Mouse (Mus musculus) embryonic fibroblast, embryonic 13.5 days (primary cell): Measurements from ENCODE around the gene Retsat.

Experiments
- CTCF ChIP-seq: IDR thresholded peaks from 2 replicates; pipeline ENCODE4 v1.5.1; 2011; ENCODE audit warnings: mild to moderate bottlenecking, control low read depth, low read length, moderate library complexity, borderline replicate concordance; ENCODE audit not compliant: insufficient read depth
- POLR2A ChIP-seq: IDR thresholded peaks from 2 replicates; pipeline ENCODE4 v1.6.1; 2011; ENCODE audit warnings: low read depth, mild to moderate bottlenecking, control low read depth, low read length, moderate library complexity

GRCm38 (mm10) chr6:72567508-72567907 is 30.8 kb upstream of the Retsat start:
- TF ChIP-seq CTCF = no peak
- no peak for TF ChIP-seq POLR2A
